In the genomic region with DNA sequence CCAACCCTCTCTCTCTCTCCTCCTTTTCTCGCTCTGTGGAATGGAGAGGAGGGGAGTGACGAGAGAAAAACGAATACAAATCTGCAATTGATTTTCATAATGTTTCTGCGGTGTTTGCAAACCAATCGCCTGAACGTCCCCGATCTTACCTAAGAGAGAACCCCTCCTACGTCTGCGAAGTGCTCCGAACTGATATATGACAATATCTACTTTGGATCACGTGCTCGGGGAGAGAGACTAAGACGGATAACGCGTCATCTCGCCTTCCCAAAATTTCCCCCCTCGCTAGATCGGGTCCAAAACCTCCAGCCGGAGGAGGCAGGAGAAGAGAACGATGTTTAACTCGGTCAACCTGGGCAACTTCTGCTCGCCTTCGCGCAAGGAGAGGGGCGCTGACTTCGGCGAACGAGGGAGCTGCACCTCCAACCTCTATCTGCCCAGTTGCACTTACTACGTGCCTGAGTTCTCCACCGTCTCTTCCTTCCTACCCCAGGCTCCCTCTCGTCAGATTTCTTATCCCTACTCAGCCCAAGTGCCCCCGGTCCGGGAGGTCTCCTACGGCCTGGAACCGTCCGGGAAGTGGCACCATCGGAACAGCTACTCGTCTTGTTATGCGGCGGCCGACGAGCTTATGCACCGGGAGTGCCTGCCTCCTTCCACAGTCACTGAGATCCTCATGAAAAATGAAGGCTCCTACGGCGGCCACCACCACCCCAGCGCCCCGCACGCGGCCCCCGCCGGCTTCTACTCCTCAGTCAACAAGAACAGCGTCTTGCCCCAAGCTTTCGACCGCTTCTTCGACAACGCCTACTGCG, we compare ENCODE assay signal across 18 mouse cellular contexts. TPM values are rescaled to one million over a fixed set of nuclear protein-coding genes. Genes with fewer than 3 reads are reported as not detected.
A peak's percentile ranks its signal among the peaks of the same experiment; 100 is the strongest.
DNase-seq lines count a peak whose midpoint lies in the region; ATAC-seq and TF ChIP-seq lines count a peak whose summit lies in the region.
"Had no signal": no experiment of that assay in that cellular context is flagged by ENCODE, and none has a peak within 500 bp of the region (broad histone marks: within the 10 kb centered on the region; RNA-seq: fewer than 3 reads in every experiment).

A gene (plus strand): TSS at position 236 of the 815 bp plus-strand sequence.

- 6% methylated on average over 57 of the region's 57 CpGs for WGBS in kidney, adult 2 months
- WGBS in neural tube, embryonic 11.5 days: under 1% methylated on average over 56 of the region's 57 CpGs
- WGBS in liver, embryonic 11.5 days: 2% methylated on average over 57 of the region's 57 CpGs

- no peaks in the 10 kb centered on the region for H3K4me1 ChIP-seq in kidney, adult 2 months (ENCODE audit: control insufficient read depth, insufficient read depth, low read length)
- no peaks in the 10 kb centered on the region for H3K4me1 ChIP-seq in neural tube, embryonic 11.5 days (ENCODE audit: control insufficient read depth, insufficient read depth, low read length)
- H3K4me1 ChIP-seq in liver, embryonic 11.5 days (replicated peaks; ENCODE audit: control insufficient read depth, insufficient read depth, low read length): no peaks in the 10 kb centered on the region
- H3K4me1 ChIP-seq: embryonic facial prominence, embryonic 15.5 days; hindbrain, embryonic 15.5 days; liver, embryonic 12.5 days had no signal

- H3K27me3 ChIP-seq in kidney, adult 2 months (replicated peaks; ENCODE audit: control insufficient read depth, insufficient read depth, low read length): peaks cover 11% of the 10 kb centered on the region
- peaks cover 98% of the 10 kb centered on the region for H3K27me3 ChIP-seq in neural tube, embryonic 11.5 days (ENCODE audit: control insufficient read depth, insufficient read depth, low read length)
- H3K27me3 ChIP-seq in liver, embryonic 11.5 days (replicated peaks; ENCODE audit: control insufficient read depth, insufficient read depth, low read length): peaks cover 99% of the 10 kb centered on the region

- TF ChIP-seq POLR2A in kidney, adult 2 months (IDR thresholded peaks at IDR 0.05; ENCODE audit: low read depth, low read length): no peak

- no peaks in the 10 kb centered on the region for H3K36me3 ChIP-seq in kidney, adult 2 months (ENCODE audit: control insufficient read depth, insufficient read depth, low read length)
- H3K36me3 ChIP-seq in neural tube, embryonic 11.5 days (ENCODE audit: control insufficient read depth, insufficient read depth, low read length): no peaks in the 10 kb centered on the region
- no peaks in the 10 kb centered on the region for H3K36me3 ChIP-seq in liver, embryonic 11.5 days (ENCODE audit: control insufficient read depth, insufficient read depth, low read length)
- H3K36me3 ChIP-seq: embryonic facial prominence, embryonic 15.5 days; heart, embryonic 13.5 days; hindbrain, embryonic 15.5 days; liver, embryonic 12.5 days had no signal

- H3K4me3 ChIP-seq in kidney, adult 2 months (ENCODE audit: insufficient read depth, low read depth, low read length): peak within 1 kb of the TSS; percentile 48
- H3K4me3 ChIP-seq in neural tube, embryonic 11.5 days (ENCODE audit: low read depth, low read length): peak within 1 kb of the TSS; percentile 42
- H3K4me3 ChIP-seq in liver, embryonic 11.5 days (ENCODE audit: low read depth, low read length): no peak within 1 kb of the TSS
- H3K4me3 ChIP-seq: embryonic facial prominence, embryonic 15.5 days; heart, embryonic 13.5 days; hindbrain, embryonic 15.5 days; liver, embryonic 12.5 days had no signal

- DNase-seq in kidney, adult 2 months: peak; percentile 38
- no peak for DNase-seq in kidney, postnatal 14 days
- peak; percentile 72 for DNase-seq in R1 (ENCODE audit: low read depth, low spot score)
- peak; percentile 64 for DNase-seq in kidney, postnatal 10 days
- no peak for DNase-seq in neural tube, embryonic 11.5 days (ENCODE audit: low spot score)
- no peak for DNase-seq in liver, embryonic 11.5 days (ENCODE audit: low spot score)
- DNase-seq in embryo, embryonic 9.5 days (ENCODE audit: extremely low spot score): no peak
- no peak for DNase-seq in layer of hippocampus, postnatal 25 days (ENCODE audit: extremely low spot score in 1 of 2, low spot score in 1 of 2)
- DNase-seq: cerebellum, adult 8-10 months; lung, postnatal 4 days; thymus, adult 2 months had no signal

- no peak for ATAC-seq in neural tube, embryonic 11.5 days (ENCODE audit: insufficient read depth, low FRiP score, low TSS enrichment)
- no peak for ATAC-seq in liver, embryonic 11.5 days (replicated peaks; ENCODE audit: low FRiP score)
- ATAC-seq: liver, embryonic 12.5 days had no signal

- H3K9me3 ChIP-seq in neural tube, embryonic 11.5 days (ENCODE audit: control insufficient read depth, low read length): no peaks in the 10 kb centered on the region
- H3K9me3 ChIP-seq in liver, embryonic 11.5 days (ENCODE audit: control insufficient read depth, low read length): no peaks in the 10 kb centered on the region
- H3K9me3 ChIP-seq: embryonic facial prominence, embryonic 15.5 days; heart, embryonic 13.5 days; hindbrain, embryonic 15.5 days; liver, embryonic 12.5 days had no signal

- TF ChIP-seq CTCF in kidney, adult 2 months (conservative IDR thresholded peaks at IDR 0.05; ENCODE audit: insufficient read depth, insufficient read length, low read depth, low read length): no peak

- peak within 1 kb of the TSS; percentile 31 for H3K4me2 ChIP-seq in neural tube, embryonic 11.5 days (ENCODE audit: low read depth)
- H3K4me2 ChIP-seq in liver, embryonic 11.5 days: no peak within 1 kb of the TSS
- H3K4me2 ChIP-seq: embryonic facial prominence, embryonic 15.5 days; heart, embryonic 13.5 days; hindbrain, embryonic 15.5 days; liver, embryonic 12.5 days had no signal

- H3K9ac ChIP-seq in neural tube, embryonic 11.5 days (ENCODE audit: low read length): peak within 1 kb of the TSS; percentile 70
- no peak within 1 kb of the TSS for H3K9ac ChIP-seq in liver, embryonic 11.5 days (ENCODE audit: low read depth, low read length)
- H3K9ac ChIP-seq: embryonic facial prominence, embryonic 15.5 days; heart, embryonic 13.5 days; hindbrain, embryonic 15.5 days; liver, embryonic 12.5 days had no signal

- H3K27ac ChIP-seq in kidney, adult 2 months (ENCODE audit: insufficient read depth, low read depth, low read length): no peak within 1 kb of the TSS
- peak within 1 kb of the TSS; percentile 27; the same call in 1 of the 2 replicates for H3K27ac ChIP-seq in neural tube, embryonic 11.5 days (ENCODE audit: low read depth, low read length)
- H3K27ac ChIP-seq in liver, embryonic 11.5 days (ENCODE audit: low read depth, low read length): no peak within 1 kb of the TSS
- H3K27ac ChIP-seq: embryonic facial prominence, embryonic 15.5 days; heart, embryonic 13.5 days; hindbrain, embryonic 15.5 days; liver, embryonic 12.5 days had no signal

RNA-seq across cellular contexts. Expression of the gene that starts here (rescaled TPM):
- polyA plus RNA-seq in kidney, adult 2 months (2012; rRNA removed): 0.25 and 0.30 TPM in 2 replicates
- polyA plus RNA-seq in neural tube, embryonic 11.5 days (2014; fragmentation: Nextera tagmentation; extraction: Ambion mirVana): 1.9 and 2.0 TPM in 2 replicates
- polyA plus RNA-seq in liver, embryonic 11.5 days (2014; fragmentation: Nextera tagmentation; extraction: Ambion mirVana): not detected in 2 replicates
- not detected for total RNA-seq in layer of hippocampus, postnatal 25 days (2021)
- total RNA-seq: CH12.LX; monocyte, adult 5-6 weeks had no signal
- polyA plus RNA-seq: embryonic facial prominence, embryonic 15.5 days; frontal cortex, adult 2 months; heart, embryonic 13.5 days; hindbrain, embryonic 15.5 days; liver, embryonic 12.5 days had no signal

Comparison
In these comparisons a context has a peak if more than half of its experiments do, and no peak if none do; other contexts are left out.
1. DNase-seq: peak in R1 (single experiment) and kidney, postnatal 10 days (single experiment); none in kidney, postnatal 14 days (single experiment), neural tube, embryonic 11.5 days (single experiment), liver, embryonic 11.5 days (single experiment), embryo, embryonic 9.5 days (single experiment) and layer of hippocampus, postnatal 25 days (0 of 2).
2. Peak in DNase-seq and H3K4me3 ChIP-seq in kidney, adult 2 months; RNA of the gene not detected or under 1 TPM.